10 mouse cellular contexts compared by ENCODE assay signal in the genomic region with DNA sequence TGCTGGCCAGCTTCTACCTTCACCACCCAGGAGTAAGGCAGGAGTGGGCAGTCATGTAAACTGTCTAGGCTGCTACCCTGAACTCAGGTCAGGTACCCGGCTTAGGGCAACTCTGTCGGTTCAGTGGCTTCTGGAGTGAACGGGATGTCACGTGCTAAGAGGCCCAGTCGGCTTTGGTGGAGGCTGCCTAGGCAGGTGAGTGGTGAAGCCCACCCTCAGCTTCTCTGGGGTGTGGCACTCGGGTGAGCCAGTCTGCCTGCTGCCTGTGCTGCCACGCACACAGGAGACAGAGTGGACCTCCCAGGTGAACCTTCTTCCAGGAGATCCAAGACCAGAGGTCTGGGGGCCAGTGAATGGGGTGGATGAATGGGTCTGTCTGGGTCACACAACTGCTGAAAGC.
DNase-seq lines count a peak whose midpoint lies in the region; ATAC-seq and TF ChIP-seq lines count a peak whose summit lies in the region.
"Had no signal": no experiment of that assay in that cellular context is flagged by ENCODE, and none has a peak within 500 bp of the region (broad histone marks: within the 10 kb centered on the region; RNA-seq: fewer than 3 reads in every experiment).

No protein-coding gene starts in this region.

- no peaks in the 10 kb centered on the region for H3K9me3 ChIP-seq in heart, embryonic 14.5 days (ENCODE audit: control insufficient read depth, low read length)
- H3K9me3 ChIP-seq in lung, embryonic 16.5 days (ENCODE audit: control insufficient read depth, low read length), result no peaks in the 10 kb centered on the region
- H3K9me3 ChIP-seq in heart, embryonic 16.5 days (replicated peaks; ENCODE audit: control insufficient read depth, low read length), result no peaks in the 10 kb centered on the region
- H3K9me3 ChIP-seq: hindbrain, embryonic 13.5 days had no signal

- H3K27ac ChIP-seq in heart, embryonic 14.5 days (replicated peaks in 1 of 2; ENCODE audit: control insufficient read depth in 1 of 2, insufficient read depth in 1 of 2, low read depth in 2 of 2, low read length in 2 of 2), result peak overlapping the region; percentile 99 to 100
- H3K27ac ChIP-seq in lung, embryonic 16.5 days (ENCODE audit: low read length), result peak overlapping the region; percentile 95
- peak overlapping the region; percentile 100 for H3K27ac ChIP-seq in heart, embryonic 16.5 days (ENCODE audit: low read length)
- H3K27ac ChIP-seq in olfactory bulb, adult 2 months (ENCODE audit: insufficient read depth, low read depth, low read length), result peak overlapping the region; percentile 42; the same call in 1 of the 2 replicates

- no peak for TF ChIP-seq POLR2A in olfactory bulb, adult 2 months (IDR thresholded peaks at IDR 0.05; ENCODE audit: insufficient read depth, low read depth, low read length)

- H3K4me1 ChIP-seq in heart, embryonic 14.5 days (ENCODE audit: control insufficient read depth in 2 of 2, insufficient read depth in 2 of 2, low read length in 2 of 2), result peaks cover 42 to 49% of the 10 kb centered on the region in 2 experiments
- H3K4me1 ChIP-seq in lung, embryonic 16.5 days (replicated peaks; ENCODE audit: control insufficient read depth, insufficient read depth, low read length), result peaks cover 48% of the 10 kb centered on the region
- peaks cover 47% of the 10 kb centered on the region for H3K4me1 ChIP-seq in heart, embryonic 16.5 days (ENCODE audit: control insufficient read depth, insufficient read depth, low read length)
- peaks cover 42% of the 10 kb centered on the region for H3K4me1 ChIP-seq in olfactory bulb, adult 2 months (ENCODE audit: control insufficient read depth, insufficient read depth, low read length)

- no peak overlapping the region for H3K4me3 ChIP-seq in heart, embryonic 14.5 days (ENCODE audit: control insufficient read depth in 1 of 2, insufficient read depth in 1 of 2, low read depth in 1 of 2, low read length in 2 of 2)
- H3K4me3 ChIP-seq in lung, embryonic 16.5 days (ENCODE audit: low read length), result no peak overlapping the region
- no peak overlapping the region for H3K4me3 ChIP-seq in heart, embryonic 16.5 days (ENCODE audit: low read length)
- H3K4me3 ChIP-seq in olfactory bulb, adult 2 months (ENCODE audit: insufficient read depth, low read depth, low read length), result no peak overlapping the region
- H3K4me3 ChIP-seq: hindbrain, embryonic 13.5 days had no signal

- no peak for ATAC-seq in heart, embryonic 14.5 days (ENCODE audit: insufficient number of reproducible peaks, insufficient read depth, low FRiP score, low read depth)
- no peak for ATAC-seq in lung, embryonic 16.5 days (ENCODE audit: low read depth)
- ATAC-seq in heart, embryonic 16.5 days (replicated peaks; ENCODE audit: extremely low read depth, insufficient read depth, low FRiP score), result no peak

- H3K4me2 ChIP-seq in heart, embryonic 14.5 days (ENCODE audit: low read length), result no peak overlapping the region
- H3K4me2 ChIP-seq in lung, embryonic 16.5 days (ENCODE audit: low read depth, low read length), result no peak overlapping the region
- H3K4me2 ChIP-seq in heart, embryonic 16.5 days (ENCODE audit: low read depth, low read length), result no peak overlapping the region
- H3K4me2 ChIP-seq: hindbrain, embryonic 13.5 days had no signal

- no peak for TF ChIP-seq CTCF in olfactory bulb, adult 2 months (IDR thresholded peaks at IDR 0.05; ENCODE audit: insufficient read depth, low read depth, low read length)

- no peak for DNase-seq in heart, postnatal 10 days
- DNase-seq in lung, postnatal 36 days, result no peak
- DNase-seq in ovary, postnatal 14 days (ENCODE audit: low spot score), result no peak
- DNase-seq in B cell, adult 2 months, result no peak
- DNase-seq: layer of hippocampus, postnatal 36 days had no signal

- H3K36me3 ChIP-seq in heart, embryonic 14.5 days (ENCODE audit: control insufficient read depth, insufficient read depth, low read length), result peaks cover 9% of the 10 kb centered on the region
- H3K36me3 ChIP-seq in lung, embryonic 16.5 days (ENCODE audit: control insufficient read depth, insufficient read depth, low read length), result peaks cover 7% of the 10 kb centered on the region; the same call in 1 of the 2 replicates
- peaks cover 4% of the 10 kb centered on the region for H3K36me3 ChIP-seq in heart, embryonic 16.5 days (ENCODE audit: control insufficient read depth, insufficient read depth)

- 67% methylated on average over 7 of the region's 7 CpGs for WGBS in heart, embryonic 14.5 days
- 50% methylated on average over 7 of the region's 7 CpGs for WGBS in lung, embryonic 16.5 days
- 67% methylated on average over 7 of the region's 7 CpGs for WGBS in heart, embryonic 16.5 days
- WGBS in olfactory bulb, adult 2 months, result 84% methylated on average over 7 of the region's 7 CpGs

- no peaks in the 10 kb centered on the region for H3K27me3 ChIP-seq in heart, embryonic 14.5 days (ENCODE audit: control insufficient read depth, insufficient read depth, low read length)
- H3K27me3 ChIP-seq in lung, embryonic 16.5 days (ENCODE audit: control insufficient read depth, insufficient read depth, low read depth, low read length), result no peaks in the 10 kb centered on the region
- H3K27me3 ChIP-seq in heart, embryonic 16.5 days (ENCODE audit: control insufficient read depth, insufficient read depth, low read length), result no peaks in the 10 kb centered on the region
- H3K27me3 ChIP-seq: hindbrain, embryonic 13.5 days had no signal

- peak overlapping the region; percentile 70; the same call in 1 of the 2 replicates for H3K9ac ChIP-seq in heart, embryonic 14.5 days (ENCODE audit: low read length)
- peak overlapping the region; percentile 8; the same call in 1 of the 2 replicates for H3K9ac ChIP-seq in lung, embryonic 16.5 days (ENCODE audit: low read length)
- H3K9ac ChIP-seq in heart, embryonic 16.5 days (ENCODE audit: low read length), result peak overlapping the region; percentile 73

- intact Hi-C loops in heart, postnatal 10 days (cut with DNase I), result loop anchor here (5.0 kb wide), 1 partner anchor 41 kb away; no protein-coding TSS in a partner anchor

Comparison
In these comparisons a context has a peak if more than half of its experiments do, and no peak if none do; other contexts are left out.
1. H3K27ac ChIP-seq: peak in every context shown above with its lines; median percentile 100 in heart, embryonic 16.5 days; 100 in heart, embryonic 14.5 days; 95 in lung, embryonic 16.5 days; 42 in olfactory bulb, adult 2 months.
2. H3K9ac ChIP-seq: peak in every context shown above with its lines; median percentile 73 in heart, embryonic 16.5 days; 70 in heart, embryonic 14.5 days; 8 in lung, embryonic 16.5 days.